Mouse (Mus musculus): ENCODE data around the gene Rps27a. TPM values are rescaled to one million over a fixed set of nuclear protein-coding genes. Genes with fewer than 3 reads are reported as not detected.

Rps27a gene
- polyA plus RNA-seq, 1 experiment from 2014 or later, result 929 TPM

DNA sequence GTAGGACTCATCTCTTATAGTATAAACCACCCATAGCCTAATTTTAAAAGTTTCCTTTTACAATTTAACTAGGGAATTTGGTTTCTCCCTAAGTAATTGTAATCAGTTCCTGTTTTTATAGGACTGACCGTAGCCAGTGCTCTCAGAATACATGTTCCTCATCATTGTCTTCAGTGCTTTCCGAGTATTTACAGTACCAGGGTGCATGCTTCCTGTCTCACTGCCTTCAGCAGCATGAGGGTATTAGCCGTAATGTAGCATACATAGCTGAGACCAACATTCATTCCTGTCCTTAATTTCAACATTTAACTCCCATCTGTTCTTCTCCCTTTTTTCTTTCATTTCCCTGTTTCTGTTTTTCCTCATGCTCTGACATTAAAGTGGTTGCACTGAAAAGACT, 50.9 kb downstream of the Rps27a start:
- H3K36me3 ChIP-seq (ENCODE audit: control insufficient read depth, insufficient read depth, low read length), result peaks cover 43% of the 10 kb centered on the region
- no peak overlapping the region for H3K4me3 ChIP-seq (ENCODE audit: low read depth, low read length)
- H3K9ac ChIP-seq (ENCODE audit: low read length), result no peak overlapping the region
- no peaks in the 10 kb centered on the region for H3K4me1 ChIP-seq (ENCODE audit: control insufficient read depth, insufficient read depth, low read length)
- H3K4me2 ChIP-seq (ENCODE audit: low read length), result no peak overlapping the region
- no peaks in the 10 kb centered on the region for H3K9me3 ChIP-seq (replicated peaks; ENCODE audit: control insufficient read depth, low read length)
- no peak for DNase-seq (ENCODE audit: low spot score)
- H3K27ac ChIP-seq (ENCODE audit: low read depth, low read length), result no peak overlapping the region
- H3K27me3 ChIP-seq (replicated peaks; ENCODE audit: control insufficient read depth, insufficient read depth, low read length), result no peaks in the 10 kb centered on the region
- ATAC-seq, result no peak
- WGBS, result 89% methylated on average over 3 of the region's 3 CpGs

Other genes with a start within 250 kb of the Rps27a start
- gene Ccdc88a, start 174.5 kb downstream of the Rps27a start, polyA plus RNA-seq (2014; fragmentation: Nextera tagmentation; extraction: Ambion mirVana), result 41.3 and 60.1 TPM in 2 replicates
- gene Prorsd1, start 33.1 kb downstream of the Rps27a start, polyA plus RNA-seq (2014; fragmentation: Nextera tagmentation; extraction: Ambion mirVana), result 8.9 and 10.3 TPM in 2 replicates
- 34.0 and 37.6 TPM in 2 replicates for gene Mtif2, start 21.7 kb downstream of the Rps27a start, polyA plus RNA-seq (2014; fragmentation: Nextera tagmentation; extraction: Ambion mirVana)
- gene Clhc1, start 159 bp downstream of the Rps27a start, polyA plus RNA-seq (2014; fragmentation: Nextera tagmentation; extraction: Ambion mirVana), result 0.10 TPM in 1 of 2 replicates, not detected in the other
- 97.5 and 133 TPM in 2 replicates for gene Rtn4, start 144.8 kb upstream of the Rps27a start, polyA plus RNA-seq (2014; fragmentation: Nextera tagmentation; extraction: Ambion mirVana)